Mouse (Mus musculus): ENCODE results near the gene Mbl2.
"Not testable (repeated sequence)": the region's sequence is repeated elsewhere in the genome, so short reads cannot be mapped to it uniquely, and the experiment has no call there.

The Mbl2 gene

GRCm38 (mm10) chr19:30232691-30233090 lies at the start of gene Mbl2:
Mbl2 (plus strand) TSS chr19:30232942.
- no peak for DNase-seq (ENCODE audit: low spot score in 2 of 2)

GRCm38 (mm10) chr19:30185536-30185935 lies 47.2 kb upstream of the Mbl2 start:
- DNase-seq (ENCODE audit: low spot score in 2 of 2): no peak

DNA sequence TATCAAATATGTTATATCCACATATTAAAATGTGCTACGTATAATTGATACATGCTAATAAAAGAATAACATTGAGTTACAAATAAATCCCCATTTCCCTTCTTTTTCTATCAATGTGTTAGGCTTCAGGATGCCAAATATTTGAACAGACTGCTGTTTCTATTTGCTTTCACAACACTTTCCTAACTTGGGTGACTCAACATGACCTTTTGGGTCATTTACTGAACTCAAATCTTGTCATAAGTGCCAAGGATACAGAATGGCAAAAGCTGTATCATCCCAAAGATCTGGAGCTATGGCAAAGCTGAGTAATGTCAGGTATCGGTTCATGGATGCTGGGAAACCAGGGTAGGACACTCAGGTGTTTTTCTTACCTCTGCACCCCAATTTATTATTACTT lies 45.5 kb upstream of the Mbl2 start:
- DNase-seq (ENCODE audit: low spot score in 2 of 2): no peak

- no peak for DNase-seq (ENCODE audit: low spot score in 2 of 2)
Observed at GRCm38 (mm10) chr19:30194999-30195398, 37.7 kb upstream of the Mbl2 start.

GRCm38 (mm10) chr19:30202177-30202576 lies 30.6 kb upstream of the Mbl2 start:
- no peak for DNase-seq (ENCODE audit: low spot score in 2 of 2)

DNA sequence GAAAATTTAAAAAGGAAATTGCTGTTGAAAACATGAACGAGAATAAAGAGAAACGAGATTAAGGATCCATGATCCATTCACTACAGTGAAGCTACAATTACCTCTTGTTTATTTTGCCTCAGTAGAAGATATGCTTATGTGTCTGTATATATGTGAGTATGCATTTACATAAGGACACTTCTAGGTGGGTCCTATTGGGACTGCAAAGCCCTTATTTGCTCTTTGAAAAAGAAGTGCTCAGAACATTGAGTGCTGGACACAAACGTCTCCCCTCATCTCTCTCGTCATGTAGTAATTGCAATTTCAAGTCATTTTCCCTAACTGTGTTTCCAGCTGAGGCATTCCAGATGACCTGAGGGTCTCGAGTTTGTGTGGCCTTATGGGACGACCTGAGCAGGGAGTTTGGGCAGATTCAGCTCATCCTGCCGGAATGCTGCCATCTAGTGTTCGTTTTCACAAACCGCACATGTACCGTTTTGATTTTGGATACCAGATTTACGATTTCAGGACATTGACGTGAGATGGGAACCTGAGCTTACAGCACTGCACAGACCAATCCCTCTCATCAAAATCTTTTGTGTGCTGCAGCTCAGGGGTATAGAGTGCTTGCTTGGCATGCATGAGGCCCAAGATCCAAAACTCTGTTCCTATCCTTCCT lies 27.5 kb upstream of the Mbl2 start:
- DNase-seq (ENCODE audit: low spot score in 2 of 2): peak in 1 of 2 experiments; percentile 2

DNA sequence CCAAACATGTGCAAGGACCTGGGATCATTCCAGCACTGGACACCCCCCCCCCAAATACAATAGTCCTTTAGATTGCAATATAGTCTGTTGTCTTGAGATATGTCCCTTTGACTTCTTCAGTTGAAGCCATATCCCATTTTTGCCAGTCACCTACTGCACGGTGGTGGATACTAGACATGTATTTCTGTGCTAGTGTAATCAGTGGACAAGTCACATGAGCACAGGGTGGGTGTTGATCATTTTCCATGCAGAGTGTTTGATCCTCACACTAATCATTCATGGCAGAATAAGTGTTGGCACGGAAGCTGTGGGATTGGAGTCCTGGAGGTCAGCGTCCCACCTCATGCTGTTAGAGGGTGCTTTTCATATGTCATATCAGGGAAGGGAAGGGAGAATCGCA lies 26.9 kb upstream of the Mbl2 start:
- no peak for DNase-seq (ENCODE audit: low spot score in 2 of 2)

GRCm38 (mm10) chr19:30206981-30207380 lies 25.8 kb upstream of the Mbl2 start:
- DNase-seq (ENCODE audit: low spot score in 2 of 2): no peak

DNA sequence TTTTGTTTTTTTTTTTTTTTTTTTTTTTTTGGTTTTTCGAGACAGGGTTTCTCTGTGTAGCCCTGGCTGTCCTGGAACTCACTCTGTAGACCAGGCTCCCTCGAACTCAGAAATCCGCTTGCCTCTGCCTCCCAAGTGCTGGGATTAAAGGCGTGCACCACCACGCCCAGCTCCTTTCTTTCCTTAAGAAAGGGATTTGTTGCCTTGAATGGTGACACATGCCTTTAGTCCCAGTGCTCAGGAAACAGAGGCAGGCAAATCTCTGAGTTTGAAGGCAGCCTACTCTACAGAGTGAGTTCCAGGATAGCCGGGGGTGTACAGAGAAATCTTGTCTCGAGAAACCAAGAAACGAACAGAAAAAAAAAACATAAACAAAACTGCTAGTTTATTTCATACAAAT lies 23.7 kb upstream of the Mbl2 start:
- not testable (repeated sequence) for DNase-seq (ENCODE audit: low spot score in 2 of 2)

DNA sequence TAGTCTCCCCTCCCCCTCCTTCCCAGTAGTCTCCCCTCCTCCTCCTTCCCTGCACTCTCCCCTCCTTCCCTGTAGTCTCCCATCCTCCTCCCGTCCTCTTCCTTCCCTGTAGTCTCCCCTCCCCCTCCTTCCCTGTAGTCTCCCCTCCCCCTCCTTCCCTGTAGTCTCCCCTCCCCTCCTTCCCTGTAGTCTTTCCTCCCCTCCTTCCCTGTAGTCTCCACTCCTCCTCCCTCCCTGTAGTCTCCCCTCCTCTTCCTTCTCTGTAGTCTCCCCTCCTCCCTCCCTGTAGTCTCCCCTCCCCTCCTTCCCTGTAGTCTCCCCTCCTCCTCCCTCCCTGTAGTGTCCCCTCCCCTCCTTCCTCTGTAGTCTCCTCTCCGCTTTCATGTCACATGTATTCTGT lies 18.7 kb upstream of the Mbl2 start:
- no peak for DNase-seq (ENCODE audit: low spot score in 2 of 2)

DNA sequence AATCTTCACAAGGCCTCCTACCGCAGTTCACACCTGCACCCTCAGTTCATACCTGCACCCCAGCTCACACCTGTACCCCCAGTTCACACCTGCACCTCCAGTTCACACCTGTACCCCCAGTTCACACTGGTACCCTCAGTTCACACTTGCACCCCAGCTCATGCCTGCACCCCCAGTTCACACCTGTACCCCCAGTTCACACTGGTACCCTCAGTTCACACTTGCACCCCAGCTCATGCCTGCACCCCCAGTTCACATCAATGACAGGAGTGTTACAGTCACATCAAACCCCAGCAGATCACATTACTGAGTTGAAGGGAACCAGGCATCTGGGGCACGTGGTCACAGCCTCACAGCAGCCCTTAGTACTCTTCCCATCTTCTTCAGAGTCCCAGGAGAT lies 17.0 kb upstream of the Mbl2 start:
- not testable (repeated sequence) for DNase-seq (ENCODE audit: low spot score in 2 of 2)

GRCm38 (mm10) chr19:30216186-30216585 lies 16.6 kb upstream of the Mbl2 start:
- no peak for DNase-seq (ENCODE audit: low spot score in 2 of 2)

GRCm38 (mm10) chr19:30217335-30217734 lies 15.4 kb upstream of the Mbl2 start:
- no peak for DNase-seq (ENCODE audit: low spot score in 2 of 2)

DNA sequence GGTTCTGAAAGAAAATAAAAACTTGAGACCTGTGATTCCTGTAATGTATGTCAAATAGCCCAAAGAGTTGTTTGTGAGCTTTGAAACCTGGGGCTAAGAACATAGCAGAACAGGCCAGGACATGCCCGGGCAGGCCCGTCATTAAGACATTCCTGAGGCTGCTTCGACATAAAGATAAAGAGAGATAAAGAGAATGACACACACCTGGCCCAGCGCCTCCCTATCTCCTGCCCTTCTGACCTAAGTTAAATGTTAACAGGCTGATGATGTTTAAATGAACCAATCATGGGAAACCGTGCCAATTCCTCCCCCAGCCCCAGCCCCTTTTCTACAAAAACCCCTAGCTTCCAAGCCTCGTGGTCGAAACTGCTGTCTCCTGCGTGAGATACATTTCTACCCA lies 10.1 kb upstream of the Mbl2 start:
- not testable (repeated sequence) for DNase-seq (ENCODE audit: low spot score in 2 of 2)

DNA sequence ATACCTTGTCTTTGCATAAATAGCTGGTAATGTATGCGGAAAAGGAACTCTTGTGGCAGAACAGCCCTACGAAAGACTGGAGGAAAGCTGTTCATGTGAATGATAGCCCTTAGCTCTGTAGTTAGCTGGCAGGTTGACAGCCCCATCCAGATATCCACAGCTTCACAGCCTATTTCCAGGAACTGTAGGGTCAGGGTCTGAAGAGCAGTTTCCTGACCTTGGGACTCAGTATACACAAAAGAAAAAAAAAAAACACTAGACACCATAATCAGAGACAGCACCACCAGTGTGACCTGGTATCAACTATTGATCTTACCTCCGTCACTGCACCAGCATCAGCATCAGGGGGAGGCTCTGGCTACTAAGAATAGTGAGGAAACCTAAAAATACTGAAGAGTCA lies 3.3 kb upstream of the Mbl2 start:
- no peak for DNase-seq (ENCODE audit: low spot score in 2 of 2)

DNA sequence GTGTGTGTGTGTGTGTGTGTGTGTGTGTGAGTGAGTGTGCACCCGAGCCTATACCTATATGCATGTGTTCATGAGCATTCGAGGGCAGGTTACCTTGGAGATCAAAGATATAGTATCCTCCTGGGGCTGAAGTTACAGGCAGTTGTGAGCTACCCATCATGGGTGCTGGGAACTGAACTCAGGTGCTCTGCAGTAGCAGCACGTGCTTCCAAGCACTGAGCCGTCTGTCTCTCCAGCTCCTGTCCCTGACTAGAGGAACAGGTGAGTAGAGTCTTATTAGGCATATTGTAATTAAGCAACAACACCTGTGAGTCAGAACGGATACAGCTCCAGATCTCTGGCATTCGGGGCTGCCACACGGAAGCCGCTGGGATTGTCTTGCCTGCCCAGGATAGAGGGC lies 1.7 kb downstream of the Mbl2 start:
- DNase-seq (ENCODE audit: low spot score in 2 of 2): no peak

GRCm38 (mm10) chr19:30247359-30247758 lies 14.6 kb downstream of the Mbl2 start:
- no peak for DNase-seq (ENCODE audit: low spot score in 2 of 2)

DNA sequence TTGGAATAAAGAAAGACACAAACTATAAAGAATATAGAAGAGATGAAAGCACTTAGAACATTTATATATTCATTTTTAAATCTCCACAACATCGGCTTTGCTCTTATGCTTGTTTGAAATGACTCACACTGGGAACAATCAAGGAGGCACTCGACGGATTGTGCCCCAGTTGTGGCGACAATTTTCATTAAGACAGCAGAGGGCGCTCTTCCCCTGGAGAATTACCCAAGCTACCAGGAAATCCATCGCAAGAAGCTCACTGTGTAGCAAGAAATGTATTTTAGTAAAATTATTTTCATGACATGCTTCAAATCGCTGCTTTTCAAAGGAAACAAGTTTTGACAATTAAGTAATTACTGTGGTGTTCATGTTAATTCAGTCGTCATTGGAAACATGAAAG lies 16.1 kb downstream of the Mbl2 start:
- DNase-seq (ENCODE audit: low spot score in 2 of 2): peak in 1 of 2 experiments; percentile 8

GRCm38 (mm10) chr19:30252253-30252652 lies 19.5 kb downstream of the Mbl2 start:
- DNase-seq (ENCODE audit: low spot score in 2 of 2): no peak

GRCm38 (mm10) chr19:30256339-30256738 lies 23.6 kb downstream of the Mbl2 start:
- no peak for DNase-seq (ENCODE audit: low spot score in 2 of 2)

DNA sequence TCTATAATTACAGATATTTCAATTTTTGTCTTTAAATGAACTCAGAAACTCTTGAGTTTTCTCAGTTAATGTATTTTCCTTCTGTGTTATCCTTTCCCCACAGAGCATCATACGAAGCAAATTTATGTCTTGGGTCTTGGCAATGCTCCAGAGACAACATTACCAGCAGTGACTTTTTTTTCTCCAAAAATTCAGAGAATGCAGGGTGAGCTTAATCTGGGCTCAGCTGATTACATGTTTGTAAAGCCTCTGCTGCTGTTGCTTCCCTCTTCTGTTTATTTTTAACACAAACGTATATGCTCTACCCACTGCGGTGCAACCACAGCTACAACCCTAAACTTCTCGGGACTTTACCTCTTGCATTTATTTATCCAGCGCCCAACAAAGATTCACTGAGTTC lies 48.4 kb downstream of the Mbl2 start:
- no peak for DNase-seq (ENCODE audit: low spot score in 2 of 2)

DNA sequence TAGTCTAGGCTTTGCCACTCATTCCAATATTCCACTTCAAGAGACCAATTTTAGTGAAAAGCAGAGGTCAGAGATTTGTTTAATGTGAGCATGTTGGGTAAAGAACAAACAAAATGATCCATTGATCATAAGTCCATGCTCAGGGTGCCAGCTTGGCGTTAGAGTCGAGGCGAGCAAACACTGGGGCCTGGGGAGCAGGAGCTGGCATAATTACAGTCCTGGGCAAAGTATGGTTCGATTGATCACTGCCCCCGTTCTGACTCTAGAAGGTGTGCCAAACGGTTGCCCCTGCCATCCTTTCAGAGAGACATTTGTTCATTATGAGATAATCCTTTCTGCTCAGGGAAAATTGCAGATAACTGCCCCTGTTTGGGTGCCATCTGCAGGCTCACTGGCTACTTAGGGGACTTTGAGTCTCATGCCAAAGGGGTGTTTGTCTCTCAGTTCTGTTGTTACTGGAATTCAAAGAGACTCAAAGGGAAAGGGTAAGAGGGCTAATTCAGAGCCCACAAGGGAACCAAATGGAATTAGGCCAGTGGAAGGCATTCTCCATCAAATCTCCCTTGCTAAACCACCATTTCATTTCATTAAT lies 55.3 kb downstream of the Mbl2 start:
- no peak for DNase-seq (ENCODE audit: low spot score in 2 of 2)

Measured in spleen, postnatal 14 days (tissue).